Mouse (Mus musculus) small intestine, adult 2 months (tissue): ENCODE measurements around the gene Gm20388. TPM values are rescaled to one million over a fixed set of nuclear protein-coding genes. Genes with fewer than 3 reads are reported as not detected.
A peak's percentile ranks its signal among the peaks of the same experiment; 100 is the strongest.

Source experiments
- H3K27ac ChIP-seq: fragments of 200-500 bp; 2 replicates; pipeline ENCODE4 v1.5.1; 2012; ENCODE audit warnings: low read depth, low read length, control low read depth, inconsistent platforms; ENCODE audit not compliant: insufficient read depth
- H3K27me3 ChIP-seq: fragments of 200-500 bp; 2 replicates; pipeline ENCODE4 v1.6.1; 2012; ENCODE audit warnings: mild to moderate bottlenecking, moderate library complexity, low read length, inconsistent platforms; ENCODE audit not compliant: control insufficient read depth, insufficient read depth
- H3K36me3 ChIP-seq: fragments of 200-500 bp; 2 replicates; pipeline ENCODE4 v1.6.1; 2012; ENCODE audit warnings: mild to moderate bottlenecking, low read length, control low read depth, inconsistent platforms; ENCODE audit not compliant: control insufficient read depth, insufficient read depth
- H3K4me1 ChIP-seq: fragments of 200-500 bp; 2 replicates; pipeline ENCODE4 v1.6.1; 2012; ENCODE audit warnings: low read length, inconsistent platforms, mixed read lengths; ENCODE audit not compliant: control insufficient read depth, insufficient read depth, insufficient read length
- H3K4me3 ChIP-seq: fragments of 200-500 bp; 2 replicates; pipeline ENCODE4 v1.5.1; 2012; ENCODE audit warnings: low read depth, mild to moderate bottlenecking, control low read depth, inconsistent platforms, low read length, moderate library complexity
- CTCF ChIP-seq: fragments of 200-500 bp; IDR thresholded peaks from 2 replicates; pipeline ENCODE4 v1.5.1; 2012; ENCODE audit warnings: low read depth, mild to moderate bottlenecking, control low read depth, inconsistent platforms, low read length, moderate library complexity, mixed read lengths; ENCODE audit not compliant: insufficient replicate concordance, insufficient read length; ENCODE audit errors: extremely low read depth
- POLR2A ChIP-seq: fragments of 200-500 bp; IDR thresholded peaks from 2 replicates; pipeline ENCODE4 v1.6.1; 2012; ENCODE audit warnings: low read depth, mild to moderate bottlenecking, control low read depth, inconsistent platforms, low read length, moderate library complexity
- WGBS: fragments of 180-500 bp; shearing (Covaris S2); methylation state at CpG from one replicate; pipeline ENCODE4 v1.1.7; 2018; 5-methylcytosine and 5-hydroxymethylcytosine counted together
- polyA plus RNA-seq: library from polyadenylated mRNA; depleted of rRNA; stranded (reverse); fragments of >200 nt; gene quantifications from 2 replicates; pipeline ENCODE4 v1.2.3, GENCODE M21; 2012

Gm20388 gene
- polyA plus RNA-seq, 1 experiment, result 37.3 TPM

GRCm38 (mm10) chr8:120412911-120413625 is 502.4 kb downstream of the Gm20388 start:
- TF ChIP-seq POLR2A (no peak), CTCF (no peak)
- Histone ChIP-seq H3K27me3 (no peaks in the 10 kb centered on the region), H3K4me3 (no peak overlapping the region), H3K4me1 (peaks cover 34% of the 10 kb centered on the region), H3K36me3 (no peaks in the 10 kb centered on the region), H3K27ac (no peak overlapping the region)
- 79% methylated on average over 29 of the region's 29 CpGs for WGBS

GRCm38 (mm10) chr8:120413626-120413988 is 503.0 kb downstream of the Gm20388 start:
- Histone ChIP-seq H3K27ac (no peak overlapping the region), H3K27me3 (no peaks in the 10 kb centered on the region), H3K4me3 (no peak overlapping the region), H3K4me1 (peaks cover 28% of the 10 kb centered on the region), H3K36me3 (no peaks in the 10 kb centered on the region)
- TF ChIP-seq CTCF (no peak), POLR2A (no peak)
- WGBS, result 92% methylated on average over 6 of the region's 6 CpGs

- WGBS, result 80% methylated on average over 4 of the region's 4 CpGs
- Histone ChIP-seq H3K4me3 (no peak overlapping the region), H3K4me1 (peaks cover 24% of the 10 kb centered on the region), H3K36me3 (no peaks in the 10 kb centered on the region), H3K27me3 (no peaks in the 10 kb centered on the region), H3K27ac (no peak overlapping the region)
- TF ChIP-seq CTCF, result no peak
- TF ChIP-seq POLR2A, result no peak
Measured at GRCm38 (mm10) chr8:120414216-120414615, 503.6 kb downstream of the Gm20388 start.

GRCm38 (mm10) chr8:120415474-120415873 is 504.8 kb downstream of the Gm20388 start:
- no peak overlapping the region for H3K27ac ChIP-seq
- H3K4me3 ChIP-seq, result no peak overlapping the region
- no peak for TF ChIP-seq CTCF
- no peak for TF ChIP-seq POLR2A
- H3K36me3 ChIP-seq, result no peaks in the 10 kb centered on the region
- H3K27me3 ChIP-seq, result no peaks in the 10 kb centered on the region
- WGBS, result 90% methylated on average over 11 of the region's 11 CpGs
- H3K4me1 ChIP-seq, result peaks cover 18% of the 10 kb centered on the region

GRCm38 (mm10) chr8:120416173-120416521 is 505.5 kb downstream of the Gm20388 start:
- 19% methylated on average over 8 of the region's 8 CpGs for WGBS
- Histone ChIP-seq H3K4me1 (peaks cover 22% of the 10 kb centered on the region), H3K27ac (peak overlapping the region; percentile 53), H3K27me3 (no peaks in the 10 kb centered on the region), H3K4me3 (peak overlapping the region; percentile 22; the same call in 1 of the 2 replicates), H3K36me3 (no peaks in the 10 kb centered on the region)
- no peak for TF ChIP-seq CTCF
- TF ChIP-seq POLR2A, result no peak

GRCm38 (mm10) chr8:120416522-120417394 is 506.1 kb downstream of the Gm20388 start:
- H3K27ac ChIP-seq, result peak overlapping the region; percentile 53
- H3K4me3 ChIP-seq, result peak overlapping the region; percentile 22

GRCm38 (mm10) chr8:120418188-120418587 is 507.5 kb downstream of the Gm20388 start:
- Histone ChIP-seq H3K4me1 (peaks cover 30% of the 10 kb centered on the region), H3K27me3 (no peaks in the 10 kb centered on the region), H3K36me3 (no peaks in the 10 kb centered on the region), H3K27ac (no peak overlapping the region), H3K4me3 (no peak overlapping the region)
- TF ChIP-seq CTCF (no peak), POLR2A (no peak)
- WGBS, result 77% methylated on average over 5 of the region's 5 CpGs

More at GRCm38 (mm10) chr8:120416522-120417394, 506.1 kb downstream of the Gm20388 start:
- no peaks in the 10 kb centered on the region for H3K27me3 ChIP-seq
- peaks cover 27% of the 10 kb centered on the region for H3K4me1 ChIP-seq
- 5% methylated on average over 33 of the region's 33 CpGs for WGBS
- peak; percentile 22; the same call in 1 of the 2 replicates for TF ChIP-seq CTCF
- no peak; the same call in 1 of the 2 replicates for TF ChIP-seq POLR2A
- no peaks in the 10 kb centered on the region for H3K36me3 ChIP-seq
